Comparison of ENCODE assay signal across 18 mouse cellular contexts in the genomic region with DNA sequence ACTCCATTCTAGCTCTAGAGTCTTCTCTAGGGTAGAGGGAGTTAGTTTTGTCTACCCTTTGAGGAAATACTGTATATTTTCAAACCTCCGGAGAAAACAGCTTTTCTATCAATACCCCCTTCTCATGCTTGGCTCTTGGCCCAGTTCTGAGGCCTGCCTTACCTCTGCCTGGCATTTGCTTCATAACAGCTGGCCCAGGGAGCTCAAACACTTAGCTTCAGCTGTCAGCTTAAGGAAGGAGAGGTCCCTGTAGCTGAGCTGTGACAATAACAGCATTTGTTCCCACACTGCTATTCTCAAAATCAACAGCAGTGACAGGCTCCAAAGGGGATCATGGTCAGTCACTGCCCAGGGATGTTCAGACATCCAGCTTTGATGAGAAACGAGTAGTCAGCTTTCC.
A peak's percentile ranks its signal among the peaks of the same experiment; 100 is the strongest.
DNase-seq lines count a peak whose midpoint lies in the region; ATAC-seq and TF ChIP-seq lines count a peak whose summit lies in the region.
"Had no signal": no experiment of that assay in that cellular context is flagged by ENCODE, and none has a peak within 500 bp of the region (broad histone marks: within the 10 kb centered on the region; RNA-seq: fewer than 3 reads in every experiment).

No protein-coding gene starts in this region.

- no peak for ATAC-seq in heart, embryonic 11.5 days (replicated peaks; ENCODE audit: insufficient number of reproducible peaks, low FRiP score, low TSS enrichment)
- ATAC-seq in intestine, embryonic 16.5 days, result no peak
- ATAC-seq in intestine, postnatal 0 days, result no peak

- TF ChIP-seq POLR2A in brain, embryonic 14.5 days (IDR thresholded peaks at IDR 0.05; ENCODE audit: borderline replicate concordance, extremely low read depth, insufficient read depth, insufficient read length, poor library complexity, severe bottlenecking), result no peak

- peak overlapping the region; percentile 66 for H3K27ac ChIP-seq in heart, embryonic 11.5 days (ENCODE audit: low read depth, low read length)
- 0 out of 2 replicates have a peak overlapping the region, but pooled peaks have one; percentile 15 for H3K27ac ChIP-seq in intestine, embryonic 16.5 days (ENCODE audit: low read length)
- no peak overlapping the region for H3K27ac ChIP-seq in intestine, postnatal 0 days (ENCODE audit: low read depth, low read length)
- H3K27ac ChIP-seq: forebrain, embryonic 12.5 days; hindbrain, embryonic 15.5 days; kidney, postnatal 0 days; neural tube, embryonic 12.5 days had no signal

- no peak for TF ChIP-seq CTCF in intestine, postnatal 0 days (IDR thresholded peaks at IDR 0.05; ENCODE audit: low read depth)
- no peak for TF ChIP-seq CTCF in brain, embryonic 14.5 days (IDR thresholded peaks at IDR 0.05; ENCODE audit: borderline replicate concordance, extremely low read depth, insufficient read depth, insufficient read length)

- no peak overlapping the region for H3K9ac ChIP-seq in heart, embryonic 11.5 days (ENCODE audit: low read depth, low read length)
- H3K9ac ChIP-seq in intestine, embryonic 16.5 days (ENCODE audit: low read depth, low read length), result no peak overlapping the region
- H3K9ac ChIP-seq in intestine, postnatal 0 days (ENCODE audit: low read depth, low read length), result no peak overlapping the region
- H3K9ac ChIP-seq: forebrain, embryonic 12.5 days; hindbrain, embryonic 15.5 days; neural tube, embryonic 12.5 days had no signal

- WGBS in heart, embryonic 11.5 days (ENCODE audit: insufficient replicate concordance), result 52% methylated on average over 2 of the region's 2 CpGs
- WGBS in intestine, embryonic 16.5 days, result 58% methylated on average over 2 of the region's 2 CpGs
- WGBS in intestine, postnatal 0 days, result 66% methylated on average over 2 of the region's 2 CpGs

- H3K4me2 ChIP-seq in heart, embryonic 11.5 days, result no peak overlapping the region
- no peak overlapping the region for H3K4me2 ChIP-seq in intestine, embryonic 16.5 days (ENCODE audit: low read depth, low read length)
- H3K4me2 ChIP-seq in intestine, postnatal 0 days (replicated peaks; ENCODE audit: low read depth), result no peak overlapping the region
- H3K4me2 ChIP-seq: forebrain, embryonic 12.5 days; hindbrain, embryonic 15.5 days; liver, embryonic 11.5 days; neural tube, embryonic 12.5 days had no signal

- H3K27me3 ChIP-seq in heart, embryonic 11.5 days (ENCODE audit: control insufficient read depth, insufficient read depth, low read length), result no peaks in the 10 kb centered on the region
- H3K27me3 ChIP-seq in intestine, embryonic 16.5 days (replicated peaks; ENCODE audit: control insufficient read depth, insufficient read depth, low read length), result no peaks in the 10 kb centered on the region
- H3K27me3 ChIP-seq in intestine, postnatal 0 days (replicated peaks; ENCODE audit: control insufficient read depth, insufficient read depth, low read length), result no peaks in the 10 kb centered on the region
- H3K27me3 ChIP-seq: forebrain, embryonic 12.5 days; hindbrain, embryonic 15.5 days; neural tube, embryonic 12.5 days had no signal

- no peak for DNase-seq in heart, postnatal 36 days
- DNase-seq in MN1 (ENCODE audit: low spot score), result peak; percentile 23
- peak; percentile 62 for DNase-seq in brain, embryonic 14.5 days (ENCODE audit: low read depth)
- no peak for DNase-seq in right cerebral cortex, postnatal 4 days
- DNase-seq: adrenal gland, adult 2 months; cerebellum, adult 9-10 months; gastrocnemius, postnatal 25 days; kidney, adult 11 months; lung, adult 18-20 months; thymus, postnatal 25 days had no signal

- H3K9me3 ChIP-seq in heart, embryonic 11.5 days (replicated peaks; ENCODE audit: control insufficient read depth, low read length), result no peaks in the 10 kb centered on the region
- no peaks in the 10 kb centered on the region for H3K9me3 ChIP-seq in intestine, embryonic 16.5 days (ENCODE audit: control insufficient read depth, low read length)
- H3K9me3 ChIP-seq in intestine, postnatal 0 days (ENCODE audit: control insufficient read depth), result no peaks in the 10 kb centered on the region
- H3K9me3 ChIP-seq: forebrain, embryonic 12.5 days; hindbrain, embryonic 15.5 days; neural tube, embryonic 12.5 days had no signal

- no peaks in the 10 kb centered on the region for H3K36me3 ChIP-seq in heart, embryonic 11.5 days (ENCODE audit: control insufficient read depth, insufficient read depth, low read length)
- H3K36me3 ChIP-seq in intestine, embryonic 16.5 days (ENCODE audit: control insufficient read depth, insufficient read depth, low read length), result no peaks in the 10 kb centered on the region
- no peaks in the 10 kb centered on the region for H3K36me3 ChIP-seq in intestine, postnatal 0 days (ENCODE audit: control insufficient read depth, insufficient read depth)
- H3K36me3 ChIP-seq: forebrain, embryonic 12.5 days; hindbrain, embryonic 15.5 days; neural tube, embryonic 12.5 days had no signal

- no peak overlapping the region for H3K4me3 ChIP-seq in heart, embryonic 11.5 days (ENCODE audit: low read depth, low read length)
- no peak overlapping the region for H3K4me3 ChIP-seq in intestine, embryonic 16.5 days (ENCODE audit: low read length)
- no peak overlapping the region for H3K4me3 ChIP-seq in intestine, postnatal 0 days (ENCODE audit: low read depth, low read length)
- H3K4me3 ChIP-seq: forebrain, embryonic 12.5 days; hindbrain, embryonic 15.5 days; neural tube, embryonic 12.5 days had no signal

- intact Hi-C loops in heart, postnatal 36 days (cut with DNase I), result no loop called here

- peaks cover 11% of the 10 kb centered on the region for H3K4me1 ChIP-seq in heart, embryonic 11.5 days (ENCODE audit: control insufficient read depth, insufficient read depth, low read length)
- no peaks in the 10 kb centered on the region for H3K4me1 ChIP-seq in intestine, embryonic 16.5 days (ENCODE audit: control insufficient read depth, insufficient read depth, low read length)
- no peaks in the 10 kb centered on the region for H3K4me1 ChIP-seq in intestine, postnatal 0 days (replicated peaks; ENCODE audit: control insufficient read depth, insufficient read depth, low read length)
- H3K4me1 ChIP-seq: forebrain, embryonic 12.5 days; hindbrain, embryonic 15.5 days; neural tube, embryonic 12.5 days had no signal

Comparison
In these comparisons a context has a peak if more than half of its experiments do, and no peak if none do; other contexts are left out.
1. DNase-seq: peak in MN1 (single experiment) and brain, embryonic 14.5 days (single experiment); none in heart, postnatal 36 days (0 of 2) and right cerebral cortex, postnatal 4 days (single experiment).